Mouse (Mus musculus): ENCODE measurements around the gene Gm16181.

Gene Gm16181

DNA sequence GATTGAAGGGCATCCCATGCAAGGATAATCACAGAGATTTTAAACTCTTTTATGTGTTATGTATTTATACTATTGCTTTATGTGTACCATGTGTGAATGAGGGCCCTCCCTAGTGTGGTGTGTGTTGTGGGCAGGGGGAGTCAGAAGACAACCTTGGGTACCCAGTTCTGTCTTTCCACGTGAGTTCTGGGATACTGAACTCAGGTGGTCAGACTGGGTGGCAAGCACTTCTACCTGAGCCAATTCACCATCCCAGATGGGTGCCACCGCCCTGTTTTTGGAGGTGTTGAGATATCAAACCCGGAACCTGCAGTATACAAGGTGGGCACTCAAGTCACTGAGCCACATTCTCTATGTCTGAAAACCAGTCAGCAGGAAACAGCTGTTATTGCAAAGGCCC lies 51.6 kb downstream of the Gm16181 start:
- DNase-seq (ENCODE audit: low spot score) = no peak
